Mouse (Mus musculus): ENCODE data around the gene Ppp1r15a.

DNA sequence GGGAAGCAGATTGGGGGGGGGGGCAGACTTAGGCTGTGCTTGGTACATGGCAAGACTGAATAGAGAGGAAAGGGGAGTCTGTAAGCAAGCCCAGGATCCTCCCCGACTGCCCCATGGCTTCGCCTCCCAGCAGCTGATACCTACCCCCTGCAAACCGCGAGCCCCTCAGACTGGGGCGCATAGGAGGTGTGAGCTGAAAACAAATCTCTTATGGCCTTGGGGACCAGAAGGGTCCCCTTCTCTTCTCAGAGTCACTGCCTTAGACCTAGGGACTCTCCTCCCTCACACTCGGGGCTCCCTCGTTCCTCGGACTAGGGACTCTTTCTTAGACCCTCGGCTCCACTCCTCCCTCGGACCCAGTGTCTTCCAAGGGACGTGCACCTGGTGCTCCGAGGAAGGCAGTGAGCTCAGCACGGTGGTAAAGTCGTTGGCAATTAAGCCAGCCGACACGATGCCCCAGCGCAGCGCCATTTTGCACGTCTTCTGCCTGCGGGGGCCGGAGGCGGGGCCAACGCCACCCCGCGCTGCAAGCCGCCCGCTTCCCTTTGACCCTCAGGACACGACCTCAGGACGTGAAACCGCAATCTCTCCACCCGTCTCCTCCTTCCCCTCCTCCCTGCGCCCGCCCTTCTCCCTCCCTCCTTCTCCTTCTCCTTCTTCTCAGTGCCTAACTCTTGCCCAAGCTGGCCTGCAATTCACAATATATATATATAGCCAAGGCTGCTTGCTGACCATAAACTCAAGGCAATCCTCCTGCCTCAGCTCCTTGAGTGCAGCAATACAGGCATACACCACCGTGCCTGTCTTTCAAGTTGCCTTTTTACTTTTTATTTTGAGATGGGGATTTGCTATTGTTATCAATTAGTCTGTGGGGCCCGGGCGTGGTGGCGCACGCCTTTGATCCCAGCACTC is 37.5 kb downstream of the Ppp1r15a start, which contains the start of gene Dhdh:
- TF ChIP-seq POLR2A (IDR thresholded peaks at IDR 0.05; ENCODE audit: low read depth, low read length) (no peak; the same call in 1 of the 2 replicates), CTCF (IDR thresholded peaks at IDR 0.05; ENCODE audit: extremely low read depth, insufficient read depth, insufficient read length, insufficient replicate concordance) (no peak)
